Mouse (Mus musculus) heart, postnatal 0 days (tissue): ENCODE results near the gene Havcr2.

ENCODE experiments used
- CTCF ChIP-seq: IDR thresholded peaks from 2 replicates; pipeline ENCODE4 v1.5.1; 2016; ENCODE audit warnings: antibody characterized with exemption, control low read depth, low read depth
- EP300 ChIP-seq: IDR thresholded peaks from 2 replicates; pipeline ENCODE4 v1.6.1; 2016; ENCODE audit warnings: antibody characterized with exemption, low read depth

- TF ChIP-seq CTCF (no peak), EP300 (no peak)
Observed at GRCm38 (mm10) chr11:46523912-46524311, 69.2 kb downstream of the Havcr2 start, which contains the start of gene Gm12169.
